Comparison of ENCODE assay signal across 9 mouse cellular contexts in genomic region chr13:30272040-30272686, GRCm38 (mm10).
DNase-seq lines count a peak whose midpoint lies in the region; ATAC-seq lines count a peak whose summit lies in the region.
"Had no signal": no experiment of that assay in that cellular context is flagged by ENCODE, and none has a peak within 500 bp of the region (broad histone marks: within the 10 kb centered on the region; RNA-seq: fewer than 3 reads in every experiment).

No protein-coding gene starts in this region.

- peak; percentile 66 for ATAC-seq in CD4-positive, CD25-positive, alpha-beta regulatory T cell, adult 4 months
- ATAC-seq in heart, embryonic 16.5 days (replicated peaks; ENCODE audit: extremely low read depth, insufficient read depth, low FRiP score): peak; percentile 60; the same call in 1 of the 2 replicates
- ATAC-seq in midbrain, embryonic 11.5 days (ENCODE audit: low FRiP score): peak; percentile 80; the same call in 1 of the 2 replicates

- no peak overlapping the region for H3K27ac ChIP-seq in heart, embryonic 16.5 days (ENCODE audit: low read length)
- no peak overlapping the region for H3K27ac ChIP-seq in midbrain, embryonic 11.5 days (ENCODE audit: low read depth, low read length)
- H3K27ac ChIP-seq: limb, embryonic 15.5 days had no signal

- no peak overlapping the region for H3K4me2 ChIP-seq in heart, embryonic 16.5 days (ENCODE audit: low read depth, low read length)
- H3K4me2 ChIP-seq in midbrain, embryonic 11.5 days: no peak overlapping the region
- H3K4me2 ChIP-seq: limb, embryonic 15.5 days had no signal

- no peaks in the 10 kb centered on the region for H3K36me3 ChIP-seq in heart, embryonic 16.5 days (ENCODE audit: control insufficient read depth, insufficient read depth)
- no peaks in the 10 kb centered on the region for H3K36me3 ChIP-seq in midbrain, embryonic 11.5 days (ENCODE audit: control insufficient read depth, insufficient read depth, low read length)
- H3K36me3 ChIP-seq: limb, embryonic 15.5 days had no signal

- WGBS in heart, embryonic 16.5 days: 14% methylated on average over 6 of the region's 6 CpGs
- 19% methylated on average over 6 of the region's 6 CpGs for WGBS in midbrain, embryonic 11.5 days

- no peak overlapping the region for H3K4me3 ChIP-seq in heart, embryonic 16.5 days (ENCODE audit: low read length)
- H3K4me3 ChIP-seq in midbrain, embryonic 11.5 days (ENCODE audit: low read depth, low read length): no peak overlapping the region
- H3K4me3 ChIP-seq: limb, embryonic 15.5 days had no signal

- DNase-seq in heart, adult 8-10 months (ENCODE audit: low spot score): peak; percentile 33
- no peak for DNase-seq in heart, adult 11 months
- peak; percentile 50 for DNase-seq in brain, adult 2 months (ENCODE audit: low read depth, low spot score)
- peak; percentile 74 for DNase-seq in kidney, postnatal 10 days
- DNase-seq in midbrain, embryonic 11.5 days (ENCODE audit: low spot score, missing footprints): peak; percentile 89
- peak; percentile 32 for DNase-seq in yolk sac, embryonic 10.5 days (ENCODE audit: low spot score)

- 0 out of 2 replicates have a peak, but pooled peaks cover 3% of the 10 kb centered on the region for H3K9me3 ChIP-seq in heart, embryonic 16.5 days (replicated peaks; ENCODE audit: control insufficient read depth, low read length)
- no peaks in the 10 kb centered on the region for H3K9me3 ChIP-seq in midbrain, embryonic 11.5 days (ENCODE audit: control insufficient read depth, low read length)
- H3K9me3 ChIP-seq: limb, embryonic 15.5 days had no signal

- no peak overlapping the region for H3K9ac ChIP-seq in heart, embryonic 16.5 days (ENCODE audit: low read length)
- no peak overlapping the region for H3K9ac ChIP-seq in midbrain, embryonic 11.5 days (ENCODE audit: low read length)
- H3K9ac ChIP-seq: limb, embryonic 15.5 days had no signal

- H3K27me3 ChIP-seq in heart, embryonic 16.5 days (ENCODE audit: control insufficient read depth, insufficient read depth, low read length): no peaks in the 10 kb centered on the region
- H3K27me3 ChIP-seq in midbrain, embryonic 11.5 days (ENCODE audit: control insufficient read depth, insufficient read depth, low read length): no peaks in the 10 kb centered on the region
- H3K27me3 ChIP-seq: limb, embryonic 15.5 days had no signal

- H3K4me1 ChIP-seq in heart, embryonic 16.5 days (ENCODE audit: control insufficient read depth, insufficient read depth, low read length): no peaks in the 10 kb centered on the region
- H3K4me1 ChIP-seq in midbrain, embryonic 11.5 days (ENCODE audit: control insufficient read depth, insufficient read depth, low read length): no peaks in the 10 kb centered on the region
- H3K4me1 ChIP-seq: limb, embryonic 15.5 days had no signal
